Mouse (Mus musculus): Measurements from ENCODE around the gene Unc45b. TPM values are rescaled to one million over a fixed set of nuclear protein-coding genes. Genes with fewer than 3 reads are reported as not detected.
"Not testable (repeated sequence)": the region's sequence is repeated elsewhere in the genome, so short reads cannot be mapped to it uniquely, and the experiment has no call there.

Gene Unc45b
- polyA plus RNA-seq, 1 experiment from 2014 or later = 1.1 TPM

GRCm38 (mm10) chr11:82920768-82921167 is 10.4 kb downstream of the Unc45b start:
- WGBS (ENCODE audit: insufficient replicate concordance) = 52% methylated on average over 10 of the region's 10 CpGs
- Histone ChIP-seq H3K36me3 (no peaks in the 10 kb centered on the region), H3K4me3 (replicated peaks) (no peak overlapping the region), H3K4me2 (no peak overlapping the region), H3K27me3 (peaks cover 28% of the 10 kb centered on the region), H3K9ac (no peak overlapping the region), H3K27ac (no peak overlapping the region), H3K4me1 (replicated peaks) (no peaks in the 10 kb centered on the region), H3K9me3 (replicated peaks) (no peaks in the 10 kb centered on the region)
- no peak for DNase-seq
- no peak for ATAC-seq (ENCODE audit: low read depth)

- ATAC-seq (ENCODE audit: low read depth) = no peak
- no peaks in the 10 kb centered on the region for H3K4me1 ChIP-seq (replicated peaks)
- no peak overlapping the region for H3K27ac ChIP-seq
- H3K9me3 ChIP-seq (replicated peaks) = no peaks in the 10 kb centered on the region
- no peak overlapping the region for H3K4me2 ChIP-seq
- no peaks in the 10 kb centered on the region for H3K36me3 ChIP-seq
- 61% methylated on average over 4 of the region's 4 CpGs for WGBS (ENCODE audit: insufficient replicate concordance)
- H3K27me3 ChIP-seq = peaks cover 38% of the 10 kb centered on the region
- H3K9ac ChIP-seq = no peak overlapping the region
- DNase-seq = no peak
- no peak overlapping the region for H3K4me3 ChIP-seq (replicated peaks)
These were observed 11.3 kb downstream of the Unc45b start for GRCm38 (mm10) chr11:82921691-82922090.

GRCm38 (mm10) chr11:82923910-82924309 is 13.6 kb downstream of the Unc45b start:
- not testable (repeated sequence) for ATAC-seq (ENCODE audit: low read depth); DNase-seq; H3K4me2 ChIP-seq; H3K9ac ChIP-seq; H3K36me3 ChIP-seq; H3K27ac ChIP-seq; H3K4me1 ChIP-seq (replicated peaks); H3K9me3 ChIP-seq (replicated peaks); H3K4me3 ChIP-seq (replicated peaks)
- peaks cover 50% of the 10 kb centered on the region for H3K27me3 ChIP-seq
- 64% methylated on average over 6 of the region's 6 CpGs for WGBS (ENCODE audit: insufficient replicate concordance)

- ATAC-seq (ENCODE audit: low read depth) (no peak), DNase-seq (no peak)
- H3K9me3 ChIP-seq (replicated peaks) = no peaks in the 10 kb centered on the region
- H3K4me3 ChIP-seq (replicated peaks) = no peak overlapping the region
- H3K27me3 ChIP-seq = peaks cover 84% of the 10 kb centered on the region
- H3K36me3 ChIP-seq = no peaks in the 10 kb centered on the region
- H3K27ac ChIP-seq = no peak overlapping the region
- no peak overlapping the region for H3K9ac ChIP-seq
- no peak overlapping the region for H3K4me2 ChIP-seq
- no peaks in the 10 kb centered on the region for H3K4me1 ChIP-seq (replicated peaks)
- 36% methylated on average over 20 of the region's 20 CpGs for WGBS (ENCODE audit: insufficient replicate concordance)
These were observed 18.7 kb downstream of the Unc45b start for GRCm38 (mm10) chr11:82928897-82929632.

GRCm38 (mm10) chr11:82929633-82929950 is 19.2 kb downstream of the Unc45b start:
- Histone ChIP-seq H3K27ac (no peak overlapping the region), H3K9ac (no peak overlapping the region), H3K36me3 (no peaks in the 10 kb centered on the region), H3K4me1 (replicated peaks) (no peaks in the 10 kb centered on the region), H3K9me3 (replicated peaks) (no peaks in the 10 kb centered on the region), H3K27me3 (peaks cover 89% of the 10 kb centered on the region), H3K4me3 (replicated peaks) (no peak overlapping the region), H3K4me2 (no peak overlapping the region)
- DNase-seq (no peak), ATAC-seq (ENCODE audit: low read depth) (no peak)
- WGBS (ENCODE audit: insufficient replicate concordance) = 36% methylated on average over 3 of the region's 3 CpGs

- not testable (repeated sequence) for ATAC-seq (ENCODE audit: low read depth); H3K4me1 ChIP-seq (replicated peaks); DNase-seq; H3K27ac ChIP-seq; H3K36me3 ChIP-seq; H3K9me3 ChIP-seq (replicated peaks); H3K9ac ChIP-seq
- Histone ChIP-seq H3K27me3 (peaks cover 92% of the 10 kb centered on the region), H3K4me2 (peak overlapping the region; percentile 66), H3K4me3 (replicated peaks) (peak overlapping the region; percentile 49)
- WGBS (ENCODE audit: insufficient replicate concordance) = 2% methylated on average over 85 of the region's 85 CpGs
These were observed 20.1 kb downstream of the Unc45b start for GRCm38 (mm10) chr11:82930391-82930955.

- H3K4me1 ChIP-seq (replicated peaks); H3K9ac ChIP-seq; DNase-seq; ATAC-seq (ENCODE audit: low read depth); H3K27ac ChIP-seq; H3K9me3 ChIP-seq (replicated peaks); H3K36me3 ChIP-seq: not testable (repeated sequence)
- peak overlapping the region; percentile 49 for H3K4me3 ChIP-seq (replicated peaks)
- H3K27me3 ChIP-seq = peaks cover 92% of the 10 kb centered on the region
- 2% methylated on average over 62 of the region's 63 CpGs for WGBS (ENCODE audit: insufficient replicate concordance)
- H3K4me2 ChIP-seq = peak overlapping the region; percentile 66
These were observed 20.8 kb downstream of the Unc45b start for GRCm38 (mm10) chr11:82931161-82931560.

- not testable (repeated sequence) for H3K36me3 ChIP-seq; H3K27ac ChIP-seq; DNase-seq; H3K4me1 ChIP-seq (replicated peaks); H3K9ac ChIP-seq; ATAC-seq (ENCODE audit: low read depth); H3K9me3 ChIP-seq (replicated peaks)
- WGBS (ENCODE audit: insufficient replicate concordance) = 1% methylated on average over 118 of the region's 119 CpGs
- Histone ChIP-seq H3K27me3 (peaks cover 92% of the 10 kb centered on the region), H3K4me2 (peak overlapping the region; percentile 66), H3K4me3 (replicated peaks) (peak overlapping the region; percentile 49)
These were observed 21.5 kb downstream of the Unc45b start for GRCm38 (mm10) chr11:82931671-82932450.

- H3K4me1 ChIP-seq (replicated peaks) = no peaks in the 10 kb centered on the region
- no peaks in the 10 kb centered on the region for H3K36me3 ChIP-seq
- DNase-seq (no peak), ATAC-seq (ENCODE audit: low read depth) (no peak)
- no peak overlapping the region for H3K9ac ChIP-seq
- no peaks in the 10 kb centered on the region for H3K9me3 ChIP-seq (replicated peaks)
- peaks cover 97% of the 10 kb centered on the region for H3K27me3 ChIP-seq
- 3% methylated on average over 28 of the region's 29 CpGs for WGBS (ENCODE audit: insufficient replicate concordance)
- peak overlapping the region; percentile 49 for H3K4me3 ChIP-seq (replicated peaks)
- no peak overlapping the region for H3K27ac ChIP-seq
- H3K4me2 ChIP-seq = peak overlapping the region; percentile 66
These were observed 22.8 kb downstream of the Unc45b start for GRCm38 (mm10) chr11:82933186-82933585.

GRCm38 (mm10) chr11:82943336-82943735 is 33.0 kb downstream of the Unc45b start:
- DNase-seq = no peak
- 54% methylated on average over 6 of the region's 6 CpGs for WGBS (ENCODE audit: insufficient replicate concordance)
- no peaks in the 10 kb centered on the region for H3K36me3 ChIP-seq

GRCm38 (mm10) chr11:82945636-82946035 is 35.3 kb downstream of the Unc45b start:
- WGBS (ENCODE audit: insufficient replicate concordance) = 41% methylated on average over 2 of the region's 2 CpGs
- peaks cover 42% of the 10 kb centered on the region for H3K27me3 ChIP-seq
- H3K4me3 ChIP-seq (replicated peaks) = no peak overlapping the region

More at GRCm38 (mm10) chr11:82943336-82943735, 33.0 kb downstream of the Unc45b start:
- Histone ChIP-seq H3K4me1 (replicated peaks) (no peaks in the 10 kb centered on the region), H3K4me2 (no peak overlapping the region), H3K9me3 (replicated peaks) (no peaks in the 10 kb centered on the region), H3K27ac (no peak overlapping the region), H3K27me3 (peaks cover 40% of the 10 kb centered on the region), H3K9ac (no peak overlapping the region), H3K4me3 (replicated peaks) (no peak overlapping the region)
- ATAC-seq (ENCODE audit: low read depth) = no peak

More at GRCm38 (mm10) chr11:82945636-82946035, 35.3 kb downstream of the Unc45b start:
- no peak overlapping the region for H3K4me2 ChIP-seq
- no peak overlapping the region for H3K27ac ChIP-seq
- no peaks in the 10 kb centered on the region for H3K9me3 ChIP-seq (replicated peaks)
- no peaks in the 10 kb centered on the region for H3K4me1 ChIP-seq (replicated peaks)
- ATAC-seq (ENCODE audit: low read depth) (no peak), DNase-seq (no peak)
- no peak overlapping the region for H3K9ac ChIP-seq
- H3K36me3 ChIP-seq = no peaks in the 10 kb centered on the region
